Comparison of ENCODE assay signal across 10 mouse cellular contexts in genomic region chr16:30056906-30057305, GRCm38 (mm10). TPM values are rescaled to one million over a fixed set of nuclear protein-coding genes. Genes with fewer than 3 reads are reported as not detected.
DNase-seq lines count a peak whose midpoint lies in the region; ATAC-seq lines count a peak whose summit lies in the region.
"Had no signal": no experiment of that assay in that cellular context is flagged by ENCODE, and none has a peak within 500 bp of the region (broad histone marks: within the 10 kb centered on the region; RNA-seq: fewer than 3 reads in every experiment).

No protein-coding gene starts in this region.

- H3K27me3 ChIP-seq in hindbrain, embryonic 13.5 days: peaks cover 90% of the 10 kb centered on the region
- H3K27me3 ChIP-seq in hindbrain, embryonic 11.5 days (ENCODE audit: control insufficient read depth, insufficient read depth, low read length): peaks cover 54% of the 10 kb centered on the region
- peaks cover under 1% of the 10 kb centered on the region; the same call in 1 of the 2 replicates for H3K27me3 ChIP-seq in heart, embryonic 13.5 days (replicated peaks)
- H3K27me3 ChIP-seq in lung, embryonic 15.5 days: no peaks in the 10 kb centered on the region

- peaks cover 20% of the 10 kb centered on the region for H3K4me1 ChIP-seq in hindbrain, embryonic 13.5 days (replicated peaks)
- peaks cover 3% of the 10 kb centered on the region; the same call in 1 of the 2 replicates for H3K4me1 ChIP-seq in hindbrain, embryonic 11.5 days (replicated peaks; ENCODE audit: control insufficient read depth, insufficient read depth, low read length)
- peaks cover 73% of the 10 kb centered on the region for H3K4me1 ChIP-seq in heart, embryonic 13.5 days
- H3K4me1 ChIP-seq in lung, embryonic 15.5 days: peaks cover 83% of the 10 kb centered on the region

- H3K9me3 ChIP-seq in hindbrain, embryonic 13.5 days: no peaks in the 10 kb centered on the region
- H3K9me3 ChIP-seq in hindbrain, embryonic 11.5 days (ENCODE audit: control insufficient read depth, low read length): no peaks in the 10 kb centered on the region
- no peaks in the 10 kb centered on the region for H3K9me3 ChIP-seq in heart, embryonic 13.5 days
- no peaks in the 10 kb centered on the region for H3K9me3 ChIP-seq in lung, embryonic 15.5 days

- WGBS in hindbrain, embryonic 13.5 days: 58% methylated on average over 2 of the region's 2 CpGs
- WGBS in hindbrain, embryonic 11.5 days: 89% methylated on average over 2 of the region's 2 CpGs
- WGBS in heart, embryonic 13.5 days: 61% methylated on average over 2 of the region's 2 CpGs
- 59% methylated on average over 2 of the region's 2 CpGs for WGBS in lung, embryonic 15.5 days

- no peak for DNase-seq in hindbrain, embryonic 11.5 days (ENCODE audit: low spot score)
- DNase-seq in adrenal gland, postnatal 25 days: peak; percentile 24
- no peak for DNase-seq in urinary bladder, postnatal 25 days (ENCODE audit: low spot score)
- no peak for DNase-seq in embryo, embryonic 11 days
- DNase-seq in spleen, postnatal 36 days (ENCODE audit: low spot score in 2 of 2): no peak

- no peak overlapping the region for H3K4me2 ChIP-seq in hindbrain, embryonic 13.5 days
- no peak overlapping the region for H3K4me2 ChIP-seq in hindbrain, embryonic 11.5 days (replicated peaks; ENCODE audit: low read depth, low read length)
- H3K4me2 ChIP-seq in heart, embryonic 13.5 days: no peak overlapping the region
- H3K4me2 ChIP-seq in lung, embryonic 15.5 days: no peak overlapping the region

- no peak overlapping the region for H3K27ac ChIP-seq in hindbrain, embryonic 13.5 days
- no peak overlapping the region for H3K27ac ChIP-seq in hindbrain, embryonic 11.5 days (ENCODE audit: low read depth, low read length)
- peak overlapping the region; percentile 62 for H3K27ac ChIP-seq in heart, embryonic 13.5 days (replicated peaks)
- H3K27ac ChIP-seq in lung, embryonic 15.5 days: peak overlapping the region; percentile 99

- no peak overlapping the region for H3K9ac ChIP-seq in hindbrain, embryonic 13.5 days
- no peak overlapping the region for H3K9ac ChIP-seq in hindbrain, embryonic 11.5 days (ENCODE audit: low read depth, low read length)
- H3K9ac ChIP-seq in heart, embryonic 13.5 days: no peak overlapping the region
- H3K9ac ChIP-seq in lung, embryonic 15.5 days: no peak overlapping the region

- no peaks in the 10 kb centered on the region for H3K36me3 ChIP-seq in hindbrain, embryonic 13.5 days
- no peaks in the 10 kb centered on the region for H3K36me3 ChIP-seq in hindbrain, embryonic 11.5 days (ENCODE audit: control insufficient read depth, insufficient read depth, low read length)
- H3K36me3 ChIP-seq in heart, embryonic 13.5 days: no peaks in the 10 kb centered on the region
- H3K36me3 ChIP-seq in lung, embryonic 15.5 days: no peaks in the 10 kb centered on the region

- H3K4me3 ChIP-seq in hindbrain, embryonic 13.5 days: no peak overlapping the region
- no peak overlapping the region for H3K4me3 ChIP-seq in hindbrain, embryonic 11.5 days (ENCODE audit: low read depth, low read length)
- H3K4me3 ChIP-seq in heart, embryonic 13.5 days: no peak overlapping the region
- no peak overlapping the region for H3K4me3 ChIP-seq in lung, embryonic 15.5 days
- H3K4me3 ChIP-seq: erythroblast, embryonic 14.5 days; myocyte had no signal

- ATAC-seq in hindbrain, embryonic 13.5 days (ENCODE audit: low FRiP score): peak; percentile 47; the same call in 1 of the 2 replicates
- ATAC-seq in hindbrain, embryonic 11.5 days (ENCODE audit: low FRiP score): no peak
- no peak for ATAC-seq in heart, embryonic 13.5 days (ENCODE audit: extremely low read depth, insufficient number of reproducible peaks, low FRiP score, low TSS enrichment)
- peak; percentile 12; the same call in 1 of the 2 replicates for ATAC-seq in lung, embryonic 15.5 days (ENCODE audit: borderline replicate concordance, extremely low read depth, low FRiP score, low TSS enrichment)

RNA-seq across cellular contexts. Expression of gene Hes1, which starts 7.3 kb away (rescaled TPM):
- polyA plus RNA-seq in hindbrain, embryonic 13.5 days (2015; fragmentation: Nextera tagmentation; extraction: Ambion mirVana): 14.6 and 19.1 TPM in 2 replicates
- polyA plus RNA-seq in hindbrain, embryonic 11.5 days (2014; fragmentation: Nextera tagmentation; extraction: Ambion mirVana): 28.8 and 32.9 TPM in 2 replicates
- 32.5 and 34.2 TPM in 2 replicates for total RNA-seq in adrenal gland, postnatal 25 days (2021)
- 19.9 and 21.4 TPM in 2 replicates for polyA plus RNA-seq in heart, embryonic 13.5 days (2015; fragmentation: Nextera tagmentation; extraction: Ambion mirVana)
- polyA plus RNA-seq in lung, embryonic 15.5 days (2015; fragmentation: Nextera tagmentation; extraction: Ambion mirVana): 47.1 and 49.2 TPM in 2 replicates

Comparison
In these comparisons a context has a peak if more than half of its experiments do, and no peak if none do; other contexts are left out.
1. ATAC-seq: peak in hindbrain, embryonic 13.5 days (single experiment) and lung, embryonic 15.5 days (single experiment); none in hindbrain, embryonic 11.5 days (single experiment) and heart, embryonic 13.5 days (single experiment).
2. H3K27ac ChIP-seq: peak in heart, embryonic 13.5 days (single experiment) and lung, embryonic 15.5 days (single experiment); none in hindbrain, embryonic 13.5 days (single experiment) and hindbrain, embryonic 11.5 days (single experiment).